Comparison of ENCODE assay signal across 26 mouse cellular contexts in genomic region chr19:32567447-32567846, GRCm38 (mm10). TPM values are rescaled to one million over a fixed set of nuclear protein-coding genes. Genes with fewer than 3 reads are reported as not detected.
DNase-seq lines count a peak whose midpoint lies in the region; ATAC-seq and TF ChIP-seq lines count a peak whose summit lies in the region.
"Had no signal": no experiment of that assay in that cellular context is flagged by ENCODE, and none has a peak within 500 bp of the region (broad histone marks: within the 10 kb centered on the region; RNA-seq: fewer than 3 reads in every experiment).

No protein-coding gene starts in this region.

- H3K4me1 ChIP-seq in liver, postnatal 0 days (ENCODE audit: insufficient read depth): peaks cover 9% of the 10 kb centered on the region; the same call in 1 of the 2 replicates
- peaks cover 17% of the 10 kb centered on the region for H3K4me1 ChIP-seq in liver, embryonic 12.5 days
- no peaks in the 10 kb centered on the region for H3K4me1 ChIP-seq in lung, postnatal 0 days (ENCODE audit: insufficient read depth, low read depth, low read length)
- H3K4me1 ChIP-seq: forebrain, embryonic 10.5 days; forebrain, embryonic 13.5 days had no signal

- no peaks in the 10 kb centered on the region for H3K27me3 ChIP-seq in liver, postnatal 0 days (ENCODE audit: insufficient read depth, low read length)
- H3K27me3 ChIP-seq in liver, embryonic 12.5 days (replicated peaks): no peaks in the 10 kb centered on the region
- H3K27me3 ChIP-seq in lung, postnatal 0 days (replicated peaks; ENCODE audit: insufficient read depth, low read length): no peaks in the 10 kb centered on the region
- H3K27me3 ChIP-seq: forebrain, embryonic 13.5 days; heart, embryonic 13.5 days had no signal

- TF ChIP-seq EP300 in liver, postnatal 0 days (IDR thresholded peaks at IDR 0.05; ENCODE audit: low read depth): no peak
- TF ChIP-seq EP300 in lung, postnatal 0 days (IDR thresholded peaks at IDR 0.05): no peak

- WGBS in liver, postnatal 0 days (ENCODE audit: insufficient replicate concordance): 63% methylated on average over 5 of the region's 5 CpGs
- 61% methylated on average over 5 of the region's 5 CpGs for WGBS in liver, embryonic 12.5 days (ENCODE audit: insufficient replicate concordance)
- WGBS in lung, postnatal 0 days: 77% methylated on average over 5 of the region's 5 CpGs

- no peak overlapping the region for H3K27ac ChIP-seq in liver, postnatal 0 days (ENCODE audit: low read depth)
- H3K27ac ChIP-seq in liver, embryonic 12.5 days: no peak overlapping the region
- H3K27ac ChIP-seq in lung, postnatal 0 days (ENCODE audit: low read length): no peak overlapping the region
- H3K27ac ChIP-seq: forebrain, embryonic 10.5 days; forebrain, embryonic 13.5 days; heart, embryonic 10.5 days; heart, embryonic 13.5 days; hindbrain, embryonic 14.5 days had no signal

- TF ChIP-seq CTCF in liver, postnatal 0 days (IDR thresholded peaks at IDR 0.05; ENCODE audit: low read depth): no peak
- no peak for TF ChIP-seq CTCF in lung, postnatal 0 days (IDR thresholded peaks at IDR 0.05)

- ATAC-seq in liver, postnatal 0 days: no peak
- ATAC-seq in liver, embryonic 12.5 days: no peak
- peak; percentile 88 for ATAC-seq in megakaryocyte, adult 5-6 weeks (ENCODE audit: poor library complexity, severe bottlenecking)
- ATAC-seq in neutrophil, adult 5-6 weeks (ENCODE audit: extremely low read depth, insufficient number of reproducible peaks, low FRiP score, poor library complexity, severe bottlenecking): peak; percentile 64
- no peak for ATAC-seq in lung, postnatal 0 days
- ATAC-seq: CD4-positive, CD25-positive, alpha-beta regulatory T cell, adult 4 months; forebrain, embryonic 13.5 days; forebrain, embryonic 16.5 days had no signal

- no peaks in the 10 kb centered on the region for H3K36me3 ChIP-seq in liver, postnatal 0 days (replicated peaks; ENCODE audit: insufficient read depth, low read length)
- no peaks in the 10 kb centered on the region for H3K36me3 ChIP-seq in liver, embryonic 12.5 days
- no peaks in the 10 kb centered on the region for H3K36me3 ChIP-seq in lung, postnatal 0 days (ENCODE audit: insufficient read depth, low read length)
- H3K36me3 ChIP-seq: forebrain, embryonic 10.5 days; heart, embryonic 10.5 days; heart, embryonic 13.5 days had no signal

- no peaks in the 10 kb centered on the region for H3K9me3 ChIP-seq in liver, postnatal 0 days (ENCODE audit: low read length)
- no peaks in the 10 kb centered on the region for H3K9me3 ChIP-seq in liver, embryonic 12.5 days (replicated peaks)
- H3K9me3 ChIP-seq in lung, postnatal 0 days (ENCODE audit: low read length): no peaks in the 10 kb centered on the region
- H3K9me3 ChIP-seq: forebrain, embryonic 10.5 days; forebrain, embryonic 13.5 days; heart, embryonic 10.5 days; heart, embryonic 13.5 days had no signal

- H3K4me3 ChIP-seq in liver, postnatal 0 days (ENCODE audit: low read depth, low read length): no peak overlapping the region
- H3K4me3 ChIP-seq in liver, embryonic 12.5 days: no peak overlapping the region
- no peak overlapping the region for H3K4me3 ChIP-seq in lung, postnatal 0 days (ENCODE audit: low read depth, low read length)
- H3K4me3 ChIP-seq: forebrain, embryonic 10.5 days; forebrain, embryonic 13.5 days; heart, embryonic 10.5 days; heart, embryonic 13.5 days had no signal

- H3K4me2 ChIP-seq in liver, postnatal 0 days (ENCODE audit: low read depth, low read length): peak overlapping the region; percentile 28; the same call in 1 of the 2 replicates
- no peak overlapping the region for H3K4me2 ChIP-seq in liver, embryonic 12.5 days
- no peak overlapping the region for H3K4me2 ChIP-seq in lung, postnatal 0 days (replicated peaks; ENCODE audit: low read depth, low read length)
- H3K4me2 ChIP-seq: forebrain, embryonic 13.5 days; heart, embryonic 13.5 days; hindbrain, embryonic 14.5 days had no signal

- no peak overlapping the region for H3K9ac ChIP-seq in liver, postnatal 0 days (replicated peaks)
- no peak overlapping the region for H3K9ac ChIP-seq in liver, embryonic 12.5 days
- no peak overlapping the region for H3K9ac ChIP-seq in lung, postnatal 0 days (replicated peaks; ENCODE audit: low read depth)
- H3K9ac ChIP-seq: forebrain, embryonic 13.5 days; heart, embryonic 13.5 days; hindbrain, embryonic 14.5 days had no signal

- no peak for DNase-seq in liver, postnatal 0 days
- DNase-seq in thymus, postnatal 25 days: peak; percentile 12
- no peak for DNase-seq in thymus, postnatal 0 days (ENCODE audit: low spot score)
- no peak for DNase-seq in lung, postnatal 0 days (ENCODE audit: low spot score)
- no peak for DNase-seq in spleen, postnatal 36 days (ENCODE audit: low spot score in 2 of 2)
- DNase-seq: adrenal gland, adult 2 months; adrenal gland, postnatal 14 days; cerebellum, adult 11 months; cerebellum, adult 2 months; cerebellum, postnatal 10 days; cerebellum, postnatal 36 days; gastrocnemius, postnatal 10 days; gastrocnemius, postnatal 36 days; heart, adult 18-20 months; heart, postnatal 14 days; heart, postnatal 4 days had no signal

RNA-seq across cellular contexts. Expression of gene Papss2, which starts 28.1 kb away (rescaled TPM):
- polyA plus RNA-seq in liver, postnatal 0 days (2015; fragmentation: Nextera tagmentation; extraction: Ambion mirVana): 29.6 and 35.5 TPM in 2 replicates
- polyA plus RNA-seq in liver, embryonic 12.5 days (2016; fragmentation: Nextera tagmentation; extraction: Ambion mirVana): 2.0 and 3.1 TPM in 2 replicates
- 2.7 TPM in 2 replicates for polyA plus RNA-seq in thymus, postnatal 0 days (2015; fragmentation: Nextera tagmentation; extraction: Ambion mirVana)
- total RNA-seq in megakaryocyte, adult 5-6 weeks (2015): 61.6 and 72.8 TPM in 2 replicates
- total RNA-seq in megakaryocyte, adult 5-6 weeks (2017): 35.9 and 42.1 TPM in 2 replicates
- total RNA-seq in neutrophil, adult 5-6 weeks (2017): 0.74 and 1.0 TPM in 2 replicates
- 2.9 and 3.9 TPM in 2 replicates for polyA plus RNA-seq in lung, postnatal 0 days (2015; fragmentation: Nextera tagmentation; extraction: Ambion mirVana)

Comparison
In these comparisons a context has a peak if more than half of its experiments do, and no peak if none do; other contexts are left out.
1. ATAC-seq: peak in megakaryocyte, adult 5-6 weeks (single experiment) and neutrophil, adult 5-6 weeks (single experiment); none in liver, postnatal 0 days (single experiment), liver, embryonic 12.5 days (single experiment) and lung, postnatal 0 days (single experiment).